Mouse (Mus musculus): ENCODE measurements around the gene Helt. TPM values are rescaled to one million over a fixed set of nuclear protein-coding genes. Genes with fewer than 3 reads are reported as not detected.

The Helt gene
- not detected for total RNA-seq (2023)

DNA sequence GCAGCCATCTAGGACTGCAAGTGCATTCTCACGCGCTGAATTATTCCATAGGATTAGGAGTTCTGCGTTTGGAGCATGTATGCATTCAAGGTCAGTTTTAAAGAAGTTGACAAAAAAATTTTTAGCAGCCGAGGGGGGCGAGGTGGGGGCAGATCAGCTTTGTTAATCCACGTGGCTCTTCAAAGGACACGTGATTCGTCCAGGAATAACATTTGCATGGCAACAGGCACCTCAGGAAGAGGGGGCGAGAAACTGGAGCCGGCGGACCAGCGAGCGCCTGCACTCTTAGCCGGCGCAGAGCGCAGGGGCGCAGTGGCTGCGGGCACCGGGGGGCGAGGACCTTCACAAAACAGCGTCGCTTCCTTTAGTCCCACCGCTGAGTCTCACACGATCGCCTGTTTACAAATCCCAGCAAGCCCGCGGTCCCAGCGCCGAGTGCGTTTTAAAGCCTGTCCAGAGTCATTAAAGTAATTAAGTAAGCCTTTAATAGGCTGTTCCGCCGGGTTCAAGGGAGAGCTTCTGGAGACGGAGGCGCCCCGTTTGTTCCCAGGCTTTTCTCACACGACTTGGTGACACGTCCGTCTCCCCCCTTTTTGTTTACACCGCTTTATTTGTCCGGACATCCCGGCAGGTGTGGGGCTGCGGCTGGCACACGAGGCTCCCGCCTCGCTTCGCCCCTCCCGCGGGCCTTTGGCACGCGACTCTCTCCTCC lies at the start of gene Helt:
Gene Helt (minus strand): TSS at position 491 of the 712 bp plus-strand sequence.

Other genes with a start within 250 kb of the Helt start
- gene Cfap97, start 142.9 kb downstream of the Helt start, total RNA-seq (2023): 10 to 100 TPM; 24.9 to 30.4 TPM
- 10 to 100 TPM; 44.5 to 58.2 TPM for gene Snx25, start 142.5 kb downstream of the Helt start, total RNA-seq (2023)
- gene Slc25a4, start 83.4 kb downstream of the Helt start, total RNA-seq (2023): 10 to 100 TPM; 51.0 to 61.0 TPM
- 10 to 100 TPM; 31.9 to 35.4 TPM for gene Acsl1, start 176.4 kb upstream of the Helt start, total RNA-seq (2023)